19 mouse cellular contexts compared by ENCODE assay signal in genomic region chr7:35663790-35664376, GRCm38 (mm10). TPM values are rescaled to one million over a fixed set of nuclear protein-coding genes. Genes with fewer than 3 reads are reported as not detected.
DNase-seq lines count a peak whose midpoint lies in the region; ATAC-seq and TF ChIP-seq lines count a peak whose summit lies in the region.
"Had no signal": no experiment of that assay in that cellular context is flagged by ENCODE, and none has a peak within 500 bp of the region (broad histone marks: within the 10 kb centered on the region; RNA-seq: fewer than 3 reads in every experiment).

No protein-coding gene starts in this region.

- H3K4me3 ChIP-seq in kidney, embryonic 15.5 days (replicated peaks): no peak overlapping the region
- no peak overlapping the region for H3K4me3 ChIP-seq in kidney, adult 2 months (ENCODE audit: insufficient read depth, low read depth, low read length)
- H3K4me3 ChIP-seq in midbrain, embryonic 14.5 days (replicated peaks; ENCODE audit: low read depth, low read length): no peak overlapping the region
- no peak overlapping the region for H3K4me3 ChIP-seq in midbrain, postnatal 0 days (ENCODE audit: low read depth, low read length)
- H3K4me3 ChIP-seq: heart, embryonic 12.5 days; layer of hippocampus, adult 2 months had no signal

- ATAC-seq in kidney, embryonic 15.5 days (replicated peaks; ENCODE audit: low FRiP score): peak; percentile 74
- ATAC-seq in midbrain, embryonic 14.5 days (ENCODE audit: low FRiP score, low TSS enrichment): no peak
- no peak for ATAC-seq in midbrain, postnatal 0 days (ENCODE audit: low FRiP score)
- ATAC-seq: inflammation-experienced regulatory T-cells, adult 6 months had no signal

- H3K9ac ChIP-seq in kidney, embryonic 15.5 days: no peak overlapping the region
- 0 out of 2 replicates have a peak overlapping the region, but pooled peaks have one; percentile 12 for H3K9ac ChIP-seq in midbrain, embryonic 14.5 days (replicated peaks; ENCODE audit: low read length)
- no peak overlapping the region for H3K9ac ChIP-seq in midbrain, postnatal 0 days (replicated peaks; ENCODE audit: low read length, poor library complexity, severe bottlenecking)
- H3K9ac ChIP-seq: heart, embryonic 12.5 days had no signal

- no peak for TF ChIP-seq POLR2A in kidney, adult 2 months (IDR thresholded peaks at IDR 0.05; ENCODE audit: low read depth, low read length)

- H3K4me2 ChIP-seq in kidney, embryonic 15.5 days: peak overlapping the region; percentile 6; the same call in 1 of the 2 replicates
- H3K4me2 ChIP-seq in midbrain, embryonic 14.5 days (ENCODE audit: low read length): no peak overlapping the region
- no peak overlapping the region for H3K4me2 ChIP-seq in midbrain, postnatal 0 days (ENCODE audit: low read depth, low read length, poor library complexity, severe bottlenecking)
- H3K4me2 ChIP-seq: heart, embryonic 12.5 days; liver, embryonic 11.5 days had no signal

- 31% methylated on average over 16 of the region's 16 CpGs for WGBS in kidney, embryonic 15.5 days
- WGBS in kidney, adult 2 months: 46% methylated on average over 16 of the region's 16 CpGs
- WGBS in midbrain, embryonic 14.5 days: 33% methylated on average over 16 of the region's 16 CpGs
- 42% methylated on average over 16 of the region's 16 CpGs for WGBS in midbrain, postnatal 0 days

- peak; percentile 20 for DNase-seq in embryo, embryonic 10 days (ENCODE audit: low spot score)
- no peak for DNase-seq in embryo, embryonic 9.5 days (ENCODE audit: extremely low spot score)
- no peak for DNase-seq in kidney, adult 2 months
- DNase-seq in midbrain, embryonic 14.5 days: no peak
- DNase-seq in midbrain, postnatal 0 days (ENCODE audit: low spot score): no peak
- peak; percentile 44 for DNase-seq in retina, postnatal 1 day
- DNase-seq in adrenal gland, postnatal 14 days: no peak
- DNase-seq: adrenal gland, adult 2 months; cerebellum, postnatal 10 days; heart, adult 11 months; heart, postnatal 14 days; kidney, postnatal 14 days; lung, adult 18-20 months had no signal

- H3K9me3 ChIP-seq in kidney, embryonic 15.5 days (replicated peaks): no peaks in the 10 kb centered on the region; the same call in 1 of the 2 replicates
- H3K9me3 ChIP-seq in midbrain, embryonic 14.5 days (ENCODE audit: control insufficient read depth, low read length): no peaks in the 10 kb centered on the region
- no peaks in the 10 kb centered on the region for H3K9me3 ChIP-seq in midbrain, postnatal 0 days (ENCODE audit: low read length)

- peaks cover 10% of the 10 kb centered on the region; the same call in 1 of the 2 replicates for H3K4me1 ChIP-seq in kidney, embryonic 15.5 days
- no peaks in the 10 kb centered on the region for H3K4me1 ChIP-seq in kidney, adult 2 months (ENCODE audit: control insufficient read depth, insufficient read depth, low read length)
- H3K4me1 ChIP-seq in midbrain, embryonic 14.5 days (ENCODE audit: control insufficient read depth, insufficient read depth, low read length): peaks cover 13% of the 10 kb centered on the region
- peaks cover 7% of the 10 kb centered on the region for H3K4me1 ChIP-seq in midbrain, postnatal 0 days (ENCODE audit: insufficient read depth, low read length)
- H3K4me1 ChIP-seq: heart, embryonic 12.5 days had no signal

- TF ChIP-seq CTCF in kidney, adult 2 months (conservative IDR thresholded peaks at IDR 0.05; ENCODE audit: insufficient read depth, insufficient read length, low read depth, low read length): no peak
- TF ChIP-seq CTCF in midbrain, postnatal 0 days (IDR thresholded peaks at IDR 0.05): no peak

- H3K27ac ChIP-seq in kidney, embryonic 15.5 days: no peak overlapping the region
- no peak overlapping the region for H3K27ac ChIP-seq in kidney, adult 2 months (ENCODE audit: insufficient read depth, low read depth, low read length)
- no peak overlapping the region for H3K27ac ChIP-seq in midbrain, embryonic 14.5 days (replicated peaks; ENCODE audit: low read depth, low read length)
- H3K27ac ChIP-seq in midbrain, postnatal 0 days (ENCODE audit: low read depth, low read length): no peak overlapping the region
- H3K27ac ChIP-seq: layer of hippocampus, adult 2 months; stomach, postnatal 0 days had no signal

- no peaks in the 10 kb centered on the region for H3K36me3 ChIP-seq in kidney, embryonic 15.5 days
- no peaks in the 10 kb centered on the region for H3K36me3 ChIP-seq in kidney, adult 2 months (ENCODE audit: control insufficient read depth, insufficient read depth, low read length)
- H3K36me3 ChIP-seq in midbrain, embryonic 14.5 days (ENCODE audit: control insufficient read depth, insufficient read depth, low read length): no peaks in the 10 kb centered on the region
- no peaks in the 10 kb centered on the region for H3K36me3 ChIP-seq in midbrain, postnatal 0 days (ENCODE audit: insufficient read depth, low read length)
- H3K36me3 ChIP-seq: heart, embryonic 12.5 days had no signal

- peaks cover 12% of the 10 kb centered on the region for H3K27me3 ChIP-seq in kidney, embryonic 15.5 days
- H3K27me3 ChIP-seq in kidney, adult 2 months (replicated peaks; ENCODE audit: control insufficient read depth, insufficient read depth, low read length): no peaks in the 10 kb centered on the region
- no peaks in the 10 kb centered on the region for H3K27me3 ChIP-seq in midbrain, embryonic 14.5 days (ENCODE audit: control insufficient read depth, insufficient read depth, low read length)
- no peaks in the 10 kb centered on the region for H3K27me3 ChIP-seq in midbrain, postnatal 0 days (ENCODE audit: insufficient read depth, low read length)
- H3K27me3 ChIP-seq: heart, embryonic 12.5 days had no signal

RNA-seq across cellular contexts. Expression of gene Pdcd5, which starts 16.6 kb away (rescaled TPM):
- polyA plus RNA-seq in kidney, embryonic 15.5 days (2015; fragmentation: Nextera tagmentation; extraction: Ambion mirVana): 240 and 241 TPM in 2 replicates
- 56.9 and 57.4 TPM in 2 replicates for polyA plus RNA-seq in kidney, adult 2 months (2012; rRNA removed)
- 238 and 295 TPM in 2 replicates for polyA plus RNA-seq in midbrain, embryonic 14.5 days (2014; fragmentation: Nextera tagmentation; extraction: Ambion mirVana)
- total RNA-seq in midbrain, postnatal 0 days (2014; rRNA removed): 53.3 and 78.3 TPM in 2 replicates
- polyA plus RNA-seq in midbrain, postnatal 0 days (2015; fragmentation: Nextera tagmentation; extraction: Ambion mirVana): 255 and 280 TPM in 2 replicates
- 84.8 and 103 TPM in 2 replicates for total RNA-seq in adrenal gland, postnatal 14 days (2021)

Comparison
In these comparisons a context has a peak if more than half of its experiments do, and no peak if none do; other contexts are left out.
1. DNase-seq: peak in embryo, embryonic 10 days (single experiment) and retina, postnatal 1 day (single experiment); none in embryo, embryonic 9.5 days (single experiment), kidney, adult 2 months (single experiment), midbrain, embryonic 14.5 days (single experiment), midbrain, postnatal 0 days (single experiment) and adrenal gland, postnatal 14 days (single experiment).